Mouse (Mus musculus) retina, adult 2 months (tissue): ENCODE data around the gene Acp5.
A peak's percentile ranks its signal among the peaks of the same experiment; 100 is the strongest.

Source experiments
- DNase-seq: peaks from one replicate; pipeline ENCODE4 v3.0.0-alpha.2; 2012; ENCODE audit warnings: low read depth, low spot score

Acp5 gene

GRCm38 (mm10) chr9:22143108-22144037 is 7.9 kb upstream of the Acp5 start:
- DNase-seq, result peak; percentile 59

- no peak for DNase-seq
Observed at GRCm38 (mm10) chr9:22139746-22140145, 4.2 kb upstream of the Acp5 start.

GRCm38 (mm10) chr9:22138480-22138879 is 3.0 kb upstream of the Acp5 start:
- no peak for DNase-seq

- no peak for DNase-seq
Observed at GRCm38 (mm10) chr9:22136765-22137547, 1.4 kb upstream of the Acp5 start.

GRCm38 (mm10) chr9:22134988-22135643 is 395 bp downstream of the Acp5 start:
- no peak for DNase-seq

GRCm38 (mm10) chr9:22134246-22134890 is 1.1 kb downstream of the Acp5 start:
- DNase-seq, result no peak

GRCm38 (mm10) chr9:22132220-22132619 is 3.3 kb downstream of the Acp5 start:
- DNase-seq, result no peak

GRCm38 (mm10) chr9:22131226-22131981 is 4.1 kb downstream of the Acp5 start:
- DNase-seq, result no peak

GRCm38 (mm10) chr9:22125246-22126027 is 10.1 kb downstream of the Acp5 start:
- DNase-seq, result no peak

- DNase-seq, result no peak
Observed at GRCm38 (mm10) chr9:22124169-22124568, 11.3 kb downstream of the Acp5 start.

- no peak for DNase-seq
Observed at GRCm38 (mm10) chr9:22123069-22123609, 12.4 kb downstream of the Acp5 start.

GRCm38 (mm10) chr9:22122005-22122404 is 13.5 kb downstream of the Acp5 start:
- DNase-seq, result no peak

GRCm38 (mm10) chr9:22121545-22121944 is 14.0 kb downstream of the Acp5 start:
- DNase-seq, result no peak

GRCm38 (mm10) chr9:22119543-22119942 is 16.0 kb downstream of the Acp5 start:
- DNase-seq, result no peak

GRCm38 (mm10) chr9:22117754-22118456 is 17.6 kb downstream of the Acp5 start:
- DNase-seq, result no peak

GRCm38 (mm10) chr9:22116740-22117426 is 18.6 kb downstream of the Acp5 start, which contains the start of gene Elof1:
Elof1 (minus strand) TSS chr9:22117172.
- DNase-seq, result peak; percentile 93

GRCm38 (mm10) chr9:22116086-22116485 is 19.4 kb downstream of the Acp5 start:
- DNase-seq, result no peak

- DNase-seq, result no peak
Observed at GRCm38 (mm10) chr9:22115635-22116034, 19.9 kb downstream of the Acp5 start.
